Mouse (Mus musculus): ENCODE results near the gene Cit. TPM values are rescaled to one million over a fixed set of nuclear protein-coding genes. Genes with fewer than 3 reads are reported as not detected.

The Cit gene
- total RNA-seq, 4 experiments from 2014 or later, result 73.2 to 96.9 (median 79.2) TPM

- no peak for DNase-seq (ENCODE audit: low spot score in 2 of 2)
Observed at GRCm38 (mm10) chr5:115850250-115851028, 5.4 kb downstream of the Cit start.

GRCm38 (mm10) chr5:115851029-115851365 lies 5.9 kb downstream of the Cit start:
- peak; percentile 50 to 66 for DNase-seq (ENCODE audit: low spot score in 2 of 2)

- DNase-seq (ENCODE audit: low spot score in 2 of 2), result no peak
Observed at GRCm38 (mm10) chr5:115852431-115852830, 7.4 kb downstream of the Cit start.

- DNase-seq (ENCODE audit: low spot score in 2 of 2), result no peak
Observed at GRCm38 (mm10) chr5:115853691-115854090, 8.6 kb downstream of the Cit start.

- no peak for DNase-seq (ENCODE audit: low spot score in 2 of 2)
Observed at GRCm38 (mm10) chr5:115854370-115854769, 9.3 kb downstream of the Cit start.

GRCm38 (mm10) chr5:115858652-115859051 lies 13.6 kb downstream of the Cit start:
- DNase-seq (ENCODE audit: low spot score in 2 of 2), result no peak

- no peak for DNase-seq (ENCODE audit: low spot score in 2 of 2)
Observed at GRCm38 (mm10) chr5:115859461-115859860, 14.4 kb downstream of the Cit start.

GRCm38 (mm10) chr5:115861991-115862390 lies 16.9 kb downstream of the Cit start:
- DNase-seq (ENCODE audit: low spot score in 2 of 2), result no peak

- DNase-seq (ENCODE audit: low spot score in 2 of 2), result no peak
Observed at GRCm38 (mm10) chr5:115862439-115862838, 17.4 kb downstream of the Cit start.

GRCm38 (mm10) chr5:115866296-115866695 lies 21.2 kb downstream of the Cit start:
- no peak for DNase-seq (ENCODE audit: low spot score in 2 of 2)

GRCm38 (mm10) chr5:115868540-115868939 lies 23.5 kb downstream of the Cit start:
- DNase-seq (ENCODE audit: low spot score in 2 of 2), result no peak

- no peak for DNase-seq (ENCODE audit: low spot score in 2 of 2)
Observed at GRCm38 (mm10) chr5:115869198-115869597, 24.1 kb downstream of the Cit start.

- DNase-seq (ENCODE audit: low spot score in 2 of 2), result no peak
Observed at GRCm38 (mm10) chr5:115871153-115871552, 26.1 kb downstream of the Cit start.

- no peak for DNase-seq (ENCODE audit: low spot score in 2 of 2)
Observed at GRCm38 (mm10) chr5:115872106-115872505, 27.0 kb downstream of the Cit start.

GRCm38 (mm10) chr5:115872956-115873355 lies 27.9 kb downstream of the Cit start:
- no peak for DNase-seq (ENCODE audit: low spot score in 2 of 2)

- DNase-seq (ENCODE audit: low spot score in 2 of 2), result no peak
Observed at GRCm38 (mm10) chr5:115877425-115877824, 32.3 kb downstream of the Cit start.

- no peak for DNase-seq (ENCODE audit: low spot score in 2 of 2)
Observed at GRCm38 (mm10) chr5:115882165-115882564, 37.1 kb downstream of the Cit start.

- no peak for DNase-seq (ENCODE audit: low spot score in 2 of 2)
Observed at GRCm38 (mm10) chr5:115884429-115884828, 39.4 kb downstream of the Cit start.

- no peak for DNase-seq (ENCODE audit: low spot score in 2 of 2)
Observed at GRCm38 (mm10) chr5:115893772-115894171, 48.7 kb downstream of the Cit start.

- DNase-seq (ENCODE audit: low spot score in 2 of 2), result no peak
Observed at GRCm38 (mm10) chr5:115897036-115897435, 52.0 kb downstream of the Cit start.

- DNase-seq (ENCODE audit: low spot score in 2 of 2), result peak; percentile 30 to 38
Observed at GRCm38 (mm10) chr5:115907037-115908009, 62.2 kb downstream of the Cit start.

- peak in 1 of 2 experiments; percentile 46 for DNase-seq (ENCODE audit: low spot score in 2 of 2)
Observed at GRCm38 (mm10) chr5:115908251-115908650, 63.2 kb downstream of the Cit start.
